Mouse (Mus musculus): Measurements from ENCODE around the gene Cacng8. TPM values are rescaled to one million over a fixed set of nuclear protein-coding genes. Genes with fewer than 3 reads are reported as not detected.

Cacng8 gene
- polyA plus RNA-seq, 1 experiment from 2014 or later = 17.3 TPM

Small RNA genes lying within 50 kb of the gene (microRNA-seq; reads per million reads assigned to microRNA genes)
- 57.9 reads per million, percentile 48 among the genes with 10 or more reads in this experiment for gene Gm23450

Other genes starting within 250 kb of the Cacng8 start
- not detected in 2 replicates for gene AU018091, start 221.5 kb upstream of the Cacng8 start, polyA plus RNA-seq (2015; fragmentation: Nextera tagmentation; extraction: Ambion mirVana)
- 0.10 TPM in 1 of 2 replicates, not detected in the other for gene Nlrp12, start 140.9 kb upstream of the Cacng8 start, polyA plus RNA-seq (2015; fragmentation: Nextera tagmentation; extraction: Ambion mirVana)
- 32.7 and 36.4 TPM in 2 replicates for gene Myadm, start 101.6 kb upstream of the Cacng8 start, polyA plus RNA-seq (2015; fragmentation: Nextera tagmentation; extraction: Ambion mirVana)
- gene Prkcg, start 101.5 kb upstream of the Cacng8 start, polyA plus RNA-seq (2015; fragmentation: Nextera tagmentation; extraction: Ambion mirVana) = 3.3 and 3.8 TPM in 2 replicates
- 2.6 and 3.0 TPM in 2 replicates for gene Cacng7, start 57.7 kb upstream of the Cacng8 start, polyA plus RNA-seq (2015; fragmentation: Nextera tagmentation; extraction: Ambion mirVana)
- 0.10 TPM in 1 of 2 replicates, not detected in the other for gene Cacng6, start 33.5 kb downstream of the Cacng8 start, polyA plus RNA-seq (2015; fragmentation: Nextera tagmentation; extraction: Ambion mirVana)
- not detected in 2 replicates for gene Tarm1, start 111.9 kb downstream of the Cacng8 start, polyA plus RNA-seq (2015; fragmentation: Nextera tagmentation; extraction: Ambion mirVana)
- gene Oscar, start 225.5 kb downstream of the Cacng8 start, polyA plus RNA-seq (2015; fragmentation: Nextera tagmentation; extraction: Ambion mirVana) = 0.43 and 0.72 TPM in 2 replicates
- 375 and 400 TPM in 2 replicates for gene Ndufa3, start 226.7 kb downstream of the Cacng8 start, polyA plus RNA-seq (2015; fragmentation: Nextera tagmentation; extraction: Ambion mirVana)
- gene Tfpt, start 239.2 kb downstream of the Cacng8 start, polyA plus RNA-seq (2015; fragmentation: Nextera tagmentation; extraction: Ambion mirVana) = 31.8 and 37.2 TPM in 2 replicates
- 86.7 and 89.1 TPM in 2 replicates for gene Prpf31, start 239.3 kb downstream of the Cacng8 start, polyA plus RNA-seq (2015; fragmentation: Nextera tagmentation; extraction: Ambion mirVana)

Data from midbrain, embryonic 16.5 days (tissue).